Mouse (Mus musculus): ENCODE measurements around the gene Cables2.

The Cables2 gene

GRCm38 (mm10) chr2:180256296-180257000, 16.8 kb downstream of the Cables2 start:
- no peak for DNase-seq (ENCODE audit: low read depth, low spot score)

- DNase-seq (ENCODE audit: low read depth, low spot score), result no peak
Observed at GRCm38 (mm10) chr2:180255701-180256100, 17.6 kb downstream of the Cables2 start.

- DNase-seq (ENCODE audit: low read depth, low spot score), result no peak
Observed at GRCm38 (mm10) chr2:180254436-180255209, 18.7 kb downstream of the Cables2 start.

- no peak for DNase-seq (ENCODE audit: low read depth, low spot score)
Observed at GRCm38 (mm10) chr2:180251838-180252237, 21.5 kb downstream of the Cables2 start.

- DNase-seq (ENCODE audit: low read depth, low spot score), result peak; percentile 89
Observed at GRCm38 (mm10) chr2:180250930-180251611, 22.2 kb downstream of the Cables2 start.

- DNase-seq (ENCODE audit: low read depth, low spot score), result no peak
Observed at GRCm38 (mm10) chr2:180248947-180249660, 24.2 kb downstream of the Cables2 start.

GRCm38 (mm10) chr2:180247916-180248315, 25.4 kb downstream of the Cables2 start:
- no peak for DNase-seq (ENCODE audit: low read depth, low spot score)

GRCm38 (mm10) chr2:180243108-180243507, 30.2 kb downstream of the Cables2 start:
- no peak for DNase-seq (ENCODE audit: low read depth, low spot score)

- no peak for DNase-seq (ENCODE audit: low read depth, low spot score)
Observed at GRCm38 (mm10) chr2:180238591-180238990, 34.7 kb downstream of the Cables2 start.

GRCm38 (mm10) chr2:180237601-180238345, 35.5 kb downstream of the Cables2 start:
- no peak for DNase-seq (ENCODE audit: low read depth, low spot score)

- no peak for DNase-seq (ENCODE audit: low read depth, low spot score)
Observed at GRCm38 (mm10) chr2:180236930-180237329, 36.4 kb downstream of the Cables2 start.

- no peak for DNase-seq (ENCODE audit: low read depth, low spot score)
Observed at GRCm38 (mm10) chr2:180236500-180236899, 36.8 kb downstream of the Cables2 start.

- DNase-seq (ENCODE audit: low read depth, low spot score), result no peak
Observed at GRCm38 (mm10) chr2:180235788-180236187, 37.5 kb downstream of the Cables2 start.

GRCm38 (mm10) chr2:180234980-180235379, 38.3 kb downstream of the Cables2 start:
- no peak for DNase-seq (ENCODE audit: low read depth, low spot score)

- DNase-seq (ENCODE audit: low read depth, low spot score), result no peak
Observed at GRCm38 (mm10) chr2:180234353-180234752, 38.9 kb downstream of the Cables2 start.

- DNase-seq (ENCODE audit: low read depth, low spot score), result no peak
Observed at GRCm38 (mm10) chr2:180233101-180233904, 40.0 kb downstream of the Cables2 start.

GRCm38 (mm10) chr2:180230482-180230881, 42.8 kb downstream of the Cables2 start:
- no peak for DNase-seq (ENCODE audit: low read depth, low spot score)

- DNase-seq (ENCODE audit: low read depth, low spot score), result no peak
Observed at GRCm38 (mm10) chr2:180229129-180229528, 44.2 kb downstream of the Cables2 start.

- peak; percentile 91 for DNase-seq (ENCODE audit: low read depth, low spot score)
Observed at GRCm38 (mm10) chr2:180228592-180228991, 44.7 kb downstream of the Cables2 start.

- DNase-seq (ENCODE audit: low read depth, low spot score), result no peak
Observed at GRCm38 (mm10) chr2:180228060-180228458, 45.2 kb downstream of the Cables2 start.

All from skeletal muscle tissue, adult 2 months (tissue).